Mouse (Mus musculus) neural tube, embryonic 15.5 days (tissue): ENCODE data around the gene Gfpt1. TPM values are rescaled to one million over a fixed set of nuclear protein-coding genes. Genes with fewer than 3 reads are reported as not detected.

Experiments used
- ATAC-seq: fragments of 200-750 bp; cut with Nextera tagmentation; 2 replicates; pipeline ENCODE4 v1.8.0; 2017; ENCODE audit warnings: mild to moderate bottlenecking, moderate TSS enrichment, moderate library complexity; ENCODE audit not compliant: low FRiP score
- H3K27ac ChIP-seq: fragments of 300-500 bp; sonication (generic); replicated peaks from 2 replicates; pipeline ENCODE4 v1.5.1; 2015; ENCODE audit warnings: mild to moderate bottlenecking, inconsistent platforms
- H3K27me3 ChIP-seq: fragments of 300-500 bp; sonication (generic); replicated peaks from 2 replicates; pipeline ENCODE4 v1.6.1; 2015; ENCODE audit warnings: inconsistent platforms
- H3K36me3 ChIP-seq: fragments of 300-500 bp; sonication (generic); 2 replicates; pipeline ENCODE4 v1.6.1; 2015; ENCODE audit warnings: inconsistent platforms
- H3K4me1 ChIP-seq: fragments of 300-500 bp; sonication (generic); 2 replicates; pipeline ENCODE4 v1.6.1; 2015; ENCODE audit warnings: inconsistent platforms
- H3K4me2 ChIP-seq: fragments of 300-500 bp; sonication (generic); 2 replicates; pipeline ENCODE4 v1.6.1; 2015; ENCODE audit warnings: inconsistent platforms, mild to moderate bottlenecking, moderate library complexity
- H3K4me3 ChIP-seq: fragments of 300-500 bp; sonication (generic); replicated peaks from 2 replicates; pipeline ENCODE4 v1.5.1; 2015; ENCODE audit warnings: mild to moderate bottlenecking, inconsistent platforms
- H3K9ac ChIP-seq: fragments of 300-500 bp; sonication (generic); replicated peaks from 2 replicates; pipeline ENCODE4 v1.6.1; 2015; ENCODE audit warnings: mild to moderate bottlenecking, inconsistent platforms
- H3K9me3 ChIP-seq: fragments of 300-500 bp; sonication (generic); replicated peaks from 2 replicates; pipeline ENCODE4 v1.6.1; 2016; ENCODE audit warnings: inconsistent platforms
- WGBS: fragments of 180-500 bp; shearing (Covaris S2); methylation state at CpG from one replicate; pipeline ENCODE4 v1.1.7; 2015; ENCODE audit warnings: mixed read lengths; 5-methylcytosine and 5-hydroxymethylcytosine counted together
- polyA plus RNA-seq: library from polyadenylated mRNA; unstranded; fragments of >200 nt; fragmentation: Nextera tagmentation; extraction: Ambion mirVana; gene quantifications from 2 replicates; pipeline ENCODE4 v1.2.1, GENCODE M21; 2015

Gfpt1 gene
- polyA plus RNA-seq, 1 experiment from 2014 or later, result 19.9 TPM

DNA sequence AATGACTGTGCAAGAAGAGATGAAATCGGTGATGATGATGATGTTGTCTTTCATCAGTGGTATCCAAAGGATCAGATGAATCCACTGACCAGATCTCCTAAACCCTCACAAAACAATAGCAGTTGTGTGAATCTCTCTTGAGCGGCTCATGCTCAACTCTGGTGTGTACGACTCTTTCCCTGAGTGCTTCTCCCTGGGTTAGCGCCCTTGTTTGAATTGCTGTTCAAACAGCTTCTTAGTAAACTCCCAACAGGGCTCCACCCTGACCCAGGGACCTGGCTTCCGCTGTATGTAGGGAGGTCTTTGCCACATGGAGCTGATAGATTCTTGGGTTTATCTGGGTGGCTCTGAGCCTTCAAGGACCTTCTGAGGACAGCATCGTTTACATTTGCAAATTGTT, 80.8 kb downstream of the Gfpt1 start:
- Histone ChIP-seq H3K27me3 (no peaks in the 10 kb centered on the region), H3K9me3 (no peaks in the 10 kb centered on the region), H3K9ac (no peak overlapping the region)

DNA sequence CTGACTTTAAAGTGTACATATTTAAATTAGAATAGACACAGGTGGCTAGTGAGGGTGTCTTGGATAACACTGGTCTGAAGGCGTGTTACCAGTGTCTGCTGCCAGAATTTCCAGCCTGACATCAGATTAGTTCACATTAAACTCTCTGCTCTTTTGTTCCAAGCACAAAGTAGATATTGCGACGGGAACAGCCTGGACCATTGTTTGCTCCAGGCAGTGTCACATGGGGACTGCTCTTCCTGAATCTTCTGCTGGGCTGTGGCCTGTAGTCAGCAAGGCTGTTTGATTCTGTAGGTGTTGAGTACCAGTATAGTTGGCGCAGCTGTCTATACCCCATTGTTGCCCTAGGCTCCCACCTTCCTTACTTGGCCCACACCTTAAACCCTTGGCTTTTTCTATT, 81.3 kb downstream of the Gfpt1 start:
- no peaks in the 10 kb centered on the region for H3K36me3 ChIP-seq
- H3K9me3 ChIP-seq, result no peaks in the 10 kb centered on the region
- no peak overlapping the region for H3K9ac ChIP-seq
- no peaks in the 10 kb centered on the region for H3K27me3 ChIP-seq
- WGBS, result 81% methylated on average over 4 of the region's 4 CpGs
- no peak for ATAC-seq
- no peak overlapping the region for H3K27ac ChIP-seq
- H3K4me2 ChIP-seq, result no peak overlapping the region
- H3K4me3 ChIP-seq, result no peak overlapping the region
- H3K4me1 ChIP-seq, result no peaks in the 10 kb centered on the region

More for the DNA sequence above, 80.8 kb downstream of the Gfpt1 start:
- H3K27ac ChIP-seq, result no peak overlapping the region
- no peak overlapping the region for H3K4me2 ChIP-seq
- no peaks in the 10 kb centered on the region for H3K36me3 ChIP-seq
- H3K4me1 ChIP-seq, result no peaks in the 10 kb centered on the region
- no peak overlapping the region for H3K4me3 ChIP-seq
- 92% methylated on average over 6 of the region's 6 CpGs for WGBS
- no peak for ATAC-seq

DNA sequence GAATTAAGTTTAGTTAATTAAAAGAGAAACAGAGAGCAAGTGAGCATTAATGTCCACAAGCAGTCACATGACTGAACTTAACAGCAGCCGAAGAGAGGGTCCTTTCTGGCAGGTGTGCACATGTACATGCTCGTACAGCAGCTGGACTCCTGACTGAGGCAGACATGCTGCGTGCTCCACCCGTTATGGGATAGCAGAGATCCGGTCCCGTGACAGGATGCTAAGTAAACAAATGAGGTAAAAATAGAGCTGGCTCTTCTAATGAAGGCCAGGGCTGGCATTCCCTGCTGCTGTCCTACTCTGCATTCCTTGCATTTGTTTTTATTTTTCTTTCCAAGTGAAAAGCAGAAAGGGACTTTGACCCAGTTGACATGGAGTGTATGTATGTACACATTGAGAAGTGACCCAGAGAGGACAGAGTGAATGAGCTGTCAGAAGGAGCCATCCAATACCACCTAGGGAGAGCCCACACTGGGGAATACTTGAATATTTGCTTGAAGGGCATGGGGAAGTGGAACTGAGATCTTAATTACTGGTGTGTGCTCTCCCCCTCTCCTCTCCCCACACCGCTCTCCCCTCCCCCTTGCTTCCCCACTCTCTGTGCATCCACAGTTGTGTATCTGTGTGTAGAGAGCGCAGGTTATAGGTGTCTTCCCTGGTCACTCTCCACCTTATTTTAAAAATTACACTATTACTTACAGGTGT, 84.6 kb downstream of the Gfpt1 start:
- H3K9ac ChIP-seq, result no peak overlapping the region
- no peaks in the 10 kb centered on the region for H3K27me3 ChIP-seq
- no peak overlapping the region for H3K4me2 ChIP-seq
- no peaks in the 10 kb centered on the region for H3K4me1 ChIP-seq
- H3K9me3 ChIP-seq, result no peaks in the 10 kb centered on the region
- H3K4me3 ChIP-seq, result no peak overlapping the region
- no peak overlapping the region for H3K27ac ChIP-seq
- 75% methylated on average over 8 of the region's 8 CpGs for WGBS
- no peak for ATAC-seq
- no peaks in the 10 kb centered on the region for H3K36me3 ChIP-seq

DNA sequence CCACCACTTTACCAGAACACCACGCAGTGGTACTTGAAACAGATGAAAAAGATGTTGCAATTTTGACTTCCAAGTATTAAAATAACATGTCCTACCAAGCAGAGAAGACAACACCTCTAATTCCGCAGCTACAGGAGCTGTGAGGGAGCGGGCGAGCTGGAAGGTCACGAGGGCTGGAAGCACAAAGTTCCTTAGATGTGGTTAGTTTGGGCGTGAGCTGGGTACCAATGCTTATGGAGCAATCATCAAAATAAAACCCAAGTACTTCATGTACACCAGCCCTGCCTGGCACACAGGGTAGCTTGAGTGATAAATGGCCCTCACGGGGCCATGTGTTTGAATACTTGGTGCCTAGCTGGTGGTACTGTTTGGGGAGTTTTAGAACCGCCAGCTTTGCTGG, 87.2 kb downstream of the Gfpt1 start:
- 89% methylated on average over 8 of the region's 8 CpGs for WGBS
- ATAC-seq, result no peak
- no peaks in the 10 kb centered on the region for H3K27me3 ChIP-seq

DNA sequence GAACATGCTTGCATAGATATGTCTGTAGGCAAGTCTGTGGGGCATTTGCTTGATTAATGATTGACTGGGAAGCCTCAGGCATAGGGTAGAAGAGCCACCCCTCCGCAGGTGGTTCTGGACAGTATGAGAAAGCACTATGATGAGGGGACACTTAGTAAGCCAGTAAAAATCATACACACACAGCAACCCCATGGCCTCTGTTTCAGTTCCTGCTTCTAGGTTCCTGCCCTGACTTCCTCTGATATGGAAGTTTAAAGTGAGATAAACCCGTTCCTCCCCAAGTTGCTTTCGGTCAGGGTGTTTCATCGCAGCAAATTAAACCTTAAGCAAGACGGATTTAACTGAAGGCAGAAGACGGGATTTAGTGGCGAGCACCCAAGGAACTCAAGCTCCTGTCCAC, 88.0 kb downstream of the Gfpt1 start:
- H3K9ac ChIP-seq, result no peak overlapping the region
- no peaks in the 10 kb centered on the region for H3K4me1 ChIP-seq
- H3K9me3 ChIP-seq, result no peaks in the 10 kb centered on the region
- H3K27me3 ChIP-seq, result no peaks in the 10 kb centered on the region
- 96% methylated on average over 7 of the region's 7 CpGs for WGBS
- H3K4me3 ChIP-seq, result no peak overlapping the region
- H3K4me2 ChIP-seq, result no peak overlapping the region
- ATAC-seq, result no peak
- no peaks in the 10 kb centered on the region for H3K36me3 ChIP-seq
- H3K27ac ChIP-seq, result no peak overlapping the region

More for the DNA sequence above, 87.2 kb downstream of the Gfpt1 start:
- H3K9ac ChIP-seq, result no peak overlapping the region
- no peaks in the 10 kb centered on the region for H3K4me1 ChIP-seq
- no peaks in the 10 kb centered on the region for H3K36me3 ChIP-seq
- no peak overlapping the region for H3K4me2 ChIP-seq
- no peak overlapping the region for H3K27ac ChIP-seq
- H3K9me3 ChIP-seq, result no peaks in the 10 kb centered on the region
- no peak overlapping the region for H3K4me3 ChIP-seq

DNA sequence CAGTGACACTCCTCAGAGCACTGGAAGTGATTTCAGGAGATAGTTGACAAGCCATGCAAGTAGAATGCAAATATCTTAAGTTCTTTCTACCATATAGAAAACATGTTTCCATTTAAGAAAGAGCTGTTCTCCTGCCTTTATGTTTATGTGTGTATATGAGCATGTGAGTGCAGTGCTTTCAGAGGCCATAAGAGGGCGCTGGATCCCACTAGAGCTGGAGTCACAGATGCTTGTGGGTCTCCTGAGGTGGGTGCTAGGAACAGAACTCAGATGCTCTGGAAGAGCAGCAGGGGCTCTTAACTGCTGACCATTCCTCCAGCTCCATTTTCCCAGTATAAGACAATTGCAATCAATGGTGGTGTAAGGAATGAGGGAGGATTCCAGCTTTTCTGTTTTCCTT, 88.4 kb downstream of the Gfpt1 start:
- Histone ChIP-seq H3K9me3 (no peaks in the 10 kb centered on the region), H3K4me3 (no peak overlapping the region), H3K27me3 (no peaks in the 10 kb centered on the region), H3K36me3 (peaks cover 4% of the 10 kb centered on the region; the same call in 1 of the 2 replicates), H3K4me2 (no peak overlapping the region), H3K4me1 (no peaks in the 10 kb centered on the region), H3K9ac (no peak overlapping the region), H3K27ac (no peak overlapping the region)
- WGBS, result 63% methylated on average over 1 of the region's 1 CpGs
- no peak for ATAC-seq

DNA sequence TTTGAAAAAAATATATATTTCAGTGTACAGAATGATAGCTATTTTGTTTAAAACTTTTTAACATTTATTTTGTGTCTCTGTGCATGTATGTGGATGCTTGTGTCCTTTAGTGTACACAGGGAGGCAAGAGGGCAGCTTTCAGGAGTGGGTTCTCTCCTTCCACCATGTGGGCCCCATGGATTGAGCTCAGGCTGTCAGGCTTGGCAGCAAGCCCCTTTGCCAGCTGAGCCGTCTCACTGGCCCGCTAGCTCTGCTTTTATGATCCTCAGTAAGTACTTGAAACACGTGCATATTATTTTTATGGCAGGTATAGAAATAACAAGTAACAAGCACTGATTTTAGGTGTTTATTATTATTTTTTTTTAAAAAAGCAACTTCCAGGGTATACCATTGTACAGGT, 90.9 kb downstream of the Gfpt1 start:
- no peak for ATAC-seq
- Histone ChIP-seq H3K27ac (no peak overlapping the region), H3K4me2 (no peak overlapping the region), H3K4me1 (no peaks in the 10 kb centered on the region), H3K36me3 (peaks cover 10% of the 10 kb centered on the region), H3K4me3 (no peak overlapping the region), H3K27me3 (no peaks in the 10 kb centered on the region), H3K9me3 (no peaks in the 10 kb centered on the region), H3K9ac (no peak overlapping the region)
- 66% methylated on average over 3 of the region's 3 CpGs for WGBS

DNA sequence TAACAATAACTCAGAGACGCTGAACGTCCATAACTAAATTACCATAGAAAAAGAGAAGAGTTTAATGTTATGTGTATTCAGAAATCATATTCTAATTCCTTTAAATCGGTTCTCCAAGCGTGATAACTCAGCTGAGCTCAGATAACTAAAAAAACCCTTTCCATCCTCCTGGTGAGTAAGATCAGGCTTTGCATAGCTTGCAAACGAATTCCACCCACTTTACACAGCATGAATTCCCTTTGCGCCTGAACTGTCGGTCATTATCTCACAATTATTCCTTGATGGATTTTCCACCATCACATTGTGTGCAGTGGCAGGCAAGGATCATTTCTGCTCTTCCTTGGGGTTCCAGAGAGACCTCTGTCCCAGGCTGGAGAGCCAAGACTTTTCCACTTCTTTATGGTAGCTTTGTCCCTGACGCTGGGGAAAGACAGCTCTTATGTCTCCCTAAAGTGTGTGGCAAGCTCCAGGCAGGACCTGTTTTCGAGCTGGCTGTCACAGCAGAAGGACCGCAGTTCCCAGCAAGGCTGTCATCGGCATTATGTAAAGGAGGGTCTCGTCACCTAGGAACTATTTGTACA, 91.4 kb downstream of the Gfpt1 start:
- Histone ChIP-seq H3K9ac (no peak overlapping the region), H3K4me3 (no peak overlapping the region), H3K36me3 (peaks cover 10% of the 10 kb centered on the region), H3K4me2 (no peak overlapping the region), H3K9me3 (no peaks in the 10 kb centered on the region), H3K27ac (no peak overlapping the region), H3K27me3 (no peaks in the 10 kb centered on the region), H3K4me1 (no peaks in the 10 kb centered on the region)
- 63% methylated on average over 12 of the region's 12 CpGs for WGBS
- ATAC-seq, result no peak

DNA sequence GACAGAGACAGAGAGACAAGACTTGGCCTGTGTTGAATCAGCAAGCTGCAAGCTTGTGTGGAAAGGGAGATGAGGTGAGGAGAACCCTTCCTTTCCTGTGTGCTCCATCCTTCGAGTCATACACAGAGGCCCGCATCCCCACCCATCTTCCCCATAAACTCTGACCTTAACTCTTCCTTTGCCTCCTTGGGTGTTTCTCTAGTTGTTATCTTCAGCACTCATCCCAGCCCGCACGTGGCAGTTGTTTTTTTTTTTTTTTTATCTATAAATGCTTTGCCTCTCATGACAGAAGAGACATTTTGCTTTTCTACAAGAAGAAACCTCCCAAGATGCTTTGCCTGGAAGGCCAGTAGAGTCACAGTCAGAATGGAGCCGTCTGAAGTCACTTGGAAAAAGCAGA, 95.8 kb downstream of the Gfpt1 start:
- Histone ChIP-seq H3K4me2 (no peak overlapping the region), H3K4me1 (peaks cover 4% of the 10 kb centered on the region; the same call in 1 of the 2 replicates), H3K27ac (no peak overlapping the region), H3K9ac (no peak overlapping the region), H3K27me3 (no peaks in the 10 kb centered on the region), H3K9me3 (no peaks in the 10 kb centered on the region), H3K4me3 (no peak overlapping the region), H3K36me3 (peaks cover 10% of the 10 kb centered on the region)
- 93% methylated on average over 5 of the region's 5 CpGs for WGBS
- no peak for ATAC-seq

DNA sequence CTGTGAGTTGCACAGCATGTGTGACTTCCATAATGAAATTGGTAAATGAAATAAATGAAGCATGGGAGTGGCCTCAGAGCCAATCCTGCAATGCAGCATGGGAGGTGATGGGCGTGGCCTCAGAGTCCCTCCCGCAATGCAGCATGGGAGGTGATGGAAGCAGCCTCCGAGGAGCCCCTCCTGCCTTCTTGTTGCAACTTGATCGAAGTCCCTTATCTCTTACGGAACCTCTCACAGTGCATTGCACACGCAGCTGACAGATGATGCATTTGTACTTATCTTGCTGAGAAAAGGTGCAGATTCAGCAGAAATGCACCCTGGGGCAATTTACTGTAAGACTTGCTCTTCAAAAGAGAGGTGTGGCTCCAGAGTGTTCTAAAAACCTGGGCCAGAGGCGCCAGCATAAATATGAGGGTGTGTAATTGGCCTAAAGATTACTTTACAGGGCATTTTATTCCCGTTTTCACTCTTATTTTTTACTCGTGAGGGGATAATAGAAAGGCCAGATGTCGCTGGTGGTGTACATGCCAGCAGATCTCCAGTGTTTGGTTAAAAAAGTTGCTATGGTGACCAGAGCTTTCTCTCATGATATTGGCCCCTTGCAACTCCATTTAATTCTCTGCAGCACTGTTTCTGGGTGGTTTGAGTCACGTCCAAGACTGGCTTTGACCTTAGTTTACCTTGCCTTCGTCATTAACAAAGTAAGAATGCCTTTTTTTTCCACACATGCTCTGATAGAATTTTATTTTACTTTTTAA, 97.3 kb downstream of the Gfpt1 start:
- Histone ChIP-seq H3K4me1 (peaks cover 7% of the 10 kb centered on the region; the same call in 1 of the 2 replicates), H3K27ac (no peak overlapping the region), H3K4me2 (no peak overlapping the region), H3K27me3 (no peaks in the 10 kb centered on the region), H3K4me3 (no peak overlapping the region), H3K9me3 (no peaks in the 10 kb centered on the region), H3K9ac (no peak overlapping the region), H3K36me3 (peaks cover 10% of the 10 kb centered on the region)
- ATAC-seq, result no peak
- 71% methylated on average over 12 of the region's 12 CpGs for WGBS
